Mouse (Mus musculus) cortical plate, adult 2 months (tissue): Measurements from ENCODE around the gene Mrc2. TPM values are rescaled to one million over a fixed set of nuclear protein-coding genes. Genes with fewer than 3 reads are reported as not detected.

ENCODE experiments used
- H3K27ac ChIP-seq: fragments of 200-500 bp; 2 replicates; pipeline ENCODE4 v1.5.1; 2012; ENCODE audit warnings: low read length, control low read depth, inconsistent platforms; ENCODE audit not compliant: insufficient read depth
- H3K4me1 ChIP-seq: fragments of 200-500 bp; 2 replicates; pipeline ENCODE4 v1.6.1; 2011; ENCODE audit warnings: low read length; ENCODE audit not compliant: control insufficient read depth, insufficient read depth
- H3K4me3 ChIP-seq: fragments of 200-500 bp; 2 replicates; pipeline ENCODE4 v1.5.1; 2011; ENCODE audit warnings: mild to moderate bottlenecking, low read length, control low read depth; ENCODE audit not compliant: insufficient read depth
- CTCF ChIP-seq: fragments of 200-500 bp; IDR thresholded peaks from 2 replicates; pipeline ENCODE4 v1.5.1; 2011; ENCODE audit warnings: mild to moderate bottlenecking, control low read depth, low read length; ENCODE audit not compliant: insufficient read depth; ENCODE audit errors: extremely low read depth
- POLR2A ChIP-seq: fragments of 200-500 bp; IDR thresholded peaks from 2 replicates; pipeline ENCODE4 v1.6.1; 2011; ENCODE audit warnings: mild to moderate bottlenecking, low read length, control low read depth; ENCODE audit not compliant: insufficient read depth; ENCODE audit errors: extremely low read depth
- polyA plus RNA-seq: library from polyadenylated mRNA; depleted of rRNA; stranded (reverse); fragments of >200 nt; gene quantifications from 2 replicates; pipeline ENCODE4 v1.2.3, GENCODE M21; 2012

Mrc2 gene
- polyA plus RNA-seq, 1 experiment, result 6.0 TPM

GRCm38 (mm10) chr11:105362946-105363597, 70.6 kb downstream of the Mrc2 start:
- Histone ChIP-seq H3K4me3 (peak overlapping the region; percentile 67), H3K4me1 (peaks cover 4% of the 10 kb centered on the region), H3K27ac (peak overlapping the region; percentile 83)
- TF ChIP-seq POLR2A, result no peak
- TF ChIP-seq CTCF, result peak; percentile 47

GRCm38 (mm10) chr11:105363598-105364385, 71.3 kb downstream of the Mrc2 start:
- Histone ChIP-seq H3K4me3 (peak overlapping the region; percentile 67), H3K27ac (peak overlapping the region; percentile 83), H3K4me1 (peaks cover 4% of the 10 kb centered on the region)
- TF ChIP-seq POLR2A (peak; percentile 61), CTCF (no peak)

- Histone ChIP-seq H3K4me1 (peaks cover 4% of the 10 kb centered on the region), H3K27ac (peak overlapping the region; percentile 1), H3K4me3 (peak overlapping the region; percentile 67)
- TF ChIP-seq CTCF, result no peak
- TF ChIP-seq POLR2A, result no peak
These were observed 72.1 kb downstream of the Mrc2 start for GRCm38 (mm10) chr11:105364386-105365065.

GRCm38 (mm10) chr11:105365611-105366010, 73.2 kb downstream of the Mrc2 start:
- peaks cover 4% of the 10 kb centered on the region for H3K4me1 ChIP-seq
- H3K27ac ChIP-seq, result no peak overlapping the region
- TF ChIP-seq POLR2A (no peak), CTCF (no peak)
- H3K4me3 ChIP-seq, result no peak overlapping the region

GRCm38 (mm10) chr11:105366051-105366450, 73.6 kb downstream of the Mrc2 start:
- Histone ChIP-seq H3K4me3 (no peak overlapping the region), H3K27ac (no peak overlapping the region), H3K4me1 (peaks cover 4% of the 10 kb centered on the region)
- no peak for TF ChIP-seq POLR2A
- no peak for TF ChIP-seq CTCF

- Histone ChIP-seq H3K27ac (no peak overlapping the region), H3K4me1 (peaks cover 4% of the 10 kb centered on the region), H3K4me3 (no peak overlapping the region)
- no peak for TF ChIP-seq CTCF
- no peak for TF ChIP-seq POLR2A
These were observed 74.7 kb downstream of the Mrc2 start for GRCm38 (mm10) chr11:105367163-105367562.

GRCm38 (mm10) chr11:105368833-105369232, 76.4 kb downstream of the Mrc2 start:
- Histone ChIP-seq H3K27ac (no peak overlapping the region), H3K4me3 (no peak overlapping the region), H3K4me1 (peaks cover 4% of the 10 kb centered on the region)
- TF ChIP-seq POLR2A (no peak), CTCF (no peak)

GRCm38 (mm10) chr11:105369526-105370386, 77.3 kb downstream of the Mrc2 start:
- Histone ChIP-seq H3K27ac (no peak overlapping the region), H3K4me3 (no peak overlapping the region), H3K4me1 (peaks cover 1% of the 10 kb centered on the region; the same call in 1 of the 2 replicates)
- no peak for TF ChIP-seq CTCF
- no peak for TF ChIP-seq POLR2A

GRCm38 (mm10) chr11:105371818-105372217, 79.4 kb downstream of the Mrc2 start:
- Histone ChIP-seq H3K4me3 (no peak overlapping the region), H3K4me1 (no peaks in the 10 kb centered on the region), H3K27ac (no peak overlapping the region)
- TF ChIP-seq CTCF (no peak), POLR2A (no peak)
